Mouse (Mus musculus) ES-E14 (cell line): ENCODE measurements around the gene Smu1.

Experiments used
- CHD2 ChIP-seq: IDR thresholded peaks from 2 replicates; pipeline ENCODE4 v1.6.1; 2014; ENCODE audit warnings: mild to moderate bottlenecking, low read depth, low read length, inconsistent platforms
- HCFC1 ChIP-seq: IDR thresholded peaks from 2 replicates; pipeline ENCODE4 v1.6.1; 2012; ENCODE audit warnings: low read length, inconsistent platforms, borderline replicate concordance; ENCODE audit not compliant: insufficient read depth
- MAFK ChIP-seq: IDR thresholded peaks from 2 replicates; pipeline ENCODE4 v1.6.1; 2014; ENCODE audit warnings: mild to moderate bottlenecking, low read depth, low read length, inconsistent platforms; ENCODE audit not compliant: insufficient read depth
- ZC3H11A ChIP-seq: IDR thresholded peaks from 2 replicates; pipeline ENCODE4 v1.6.1; 2012; ENCODE audit warnings: low read depth, mild to moderate bottlenecking, inconsistent platforms, low read length, borderline replicate concordance
- ZNF384 ChIP-seq: IDR thresholded peaks from 2 replicates; pipeline ENCODE4 v1.6.1; 2012; ENCODE audit warnings: low read depth, low read length, inconsistent platforms

DNA sequence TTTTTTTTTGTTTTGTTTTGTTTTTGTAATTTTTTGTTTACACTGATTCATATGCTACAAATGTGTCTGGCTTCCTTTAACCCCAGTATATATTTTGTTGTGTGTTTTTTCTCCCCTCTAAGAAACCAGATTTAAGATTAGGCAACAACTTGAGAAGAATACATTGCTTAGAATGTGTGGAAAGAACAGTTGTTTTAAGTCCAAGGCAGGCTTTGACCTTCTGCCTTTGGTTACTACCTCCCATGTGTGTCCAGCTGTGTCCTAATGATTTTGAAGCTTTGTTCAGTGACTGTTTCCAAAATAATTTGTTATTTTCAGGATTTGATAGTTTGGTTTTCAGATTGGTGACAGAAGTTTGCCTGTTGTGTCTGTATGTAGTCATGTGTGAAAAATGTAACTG, 26.5 kb downstream of the Smu1 start:
- TF ChIP-seq ZNF384 (no peak), CHD2 (no peak), HCFC1 (no peak), MAFK (no peak), ZC3H11A (no peak)
